Mouse (Mus musculus) layer of hippocampus, adult 8-10 months (tissue): ENCODE measurements around the gene Rpl3. TPM values are rescaled to one million over a fixed set of nuclear protein-coding genes. Genes with fewer than 3 reads are reported as not detected.

Experiments
- DNase-seq, 2 experiments: peaks; one replicate each; pipeline ENCODE4 v3.0.0; 2022; ENCODE audit warnings: low spot score in 2 of 2
- microRNA-seq, 2 experiments: library from miRNA; unstranded; fragments of <30 nt; microRNA quantifications; one replicate each; pipeline ENCODE4 v1.2.0; 2022
- total RNA-seq, 4 experiments: library from RNA; stranded (reverse); gene quantifications; 2 replicates each; pipeline ENCODE4 v1.2.4; 2022

The Rpl3 gene
- total RNA-seq, 4 experiments from 2014 or later: 431 to 611 (median 527) TPM

- DNase-seq: no peak
These were observed 56.3 kb downstream of the Rpl3 start for GRCm38 (mm10) chr15:80035341-80035885.

- DNase-seq: no peak
These were observed 56.8 kb downstream of the Rpl3 start for GRCm38 (mm10) chr15:80034913-80035312.

GRCm38 (mm10) chr15:80034366-80034765, 57.3 kb downstream of the Rpl3 start:
- DNase-seq: no peak

- no peak for DNase-seq
These were observed 60.5 kb downstream of the Rpl3 start for GRCm38 (mm10) chr15:80031133-80031532.

- DNase-seq: no peak
These were observed 61.3 kb downstream of the Rpl3 start for GRCm38 (mm10) chr15:80030399-80030798.

- no peak for DNase-seq
These were observed 62.8 kb downstream of the Rpl3 start for GRCm38 (mm10) chr15:80028862-80029261.

Small RNA genes within 50 kb of the gene (microRNA-seq; reads per million reads assigned to microRNA genes)
- 40.2 to 92.7 reads per million in 2 experiments for gene Snord43

Other genes with a start within 250 kb of the Rpl3 start
- 10 to 100 TPM in 2 of 4 experiments, 1 to 10 TPM in 2; 5.3 to 11.9 (median 8.3) TPM for gene Apobec3, start 200.2 kb downstream of the Rpl3 start, total RNA-seq
- gene Cbx7, start 120.7 kb downstream of the Rpl3 start, total RNA-seq: 10 to 100 TPM; 46.0 to 62.9 (median 52.2) TPM
- 10 to 100 TPM; 30.3 to 38.4 (median 34.6) TPM for gene Pdgfb, start 76.9 kb downstream of the Rpl3 start, total RNA-seq
- gene Syngr1, start 534 bp downstream of the Rpl3 start, total RNA-seq: 100 to 1,000 TPM; 383 to 406 (median 399) TPM
- 10 to 100 TPM; 27.3 to 29.5 (median 29.0) TPM for gene Tab1, start 41.3 kb upstream of the Rpl3 start, total RNA-seq
- 100 to 1,000 TPM; 112 to 115 (median 114) TPM for gene Mgat3, start 81.9 kb upstream of the Rpl3 start, total RNA-seq
- gene Mief1, start 142.2 kb upstream of the Rpl3 start, total RNA-seq: 10 to 100 TPM; 27.6 to 34.5 (median 32.5) TPM
- 10 to 100 TPM in 3 of 4 experiments, 1 to 10 TPM in 1; 7.2 to 42.3 (median 29.6) TPM for gene AC140267.1, start 144.0 kb upstream of the Rpl3 start, total RNA-seq
- 100 to 1,000 TPM in 2 of 4 experiments, 10 to 100 TPM in 2; 97.7 to 104 (median 99.8) TPM for gene Atf4, start 163.3 kb upstream of the Rpl3 start, total RNA-seq
- 10 to 100 TPM; 29.9 to 41.0 (median 34.0) TPM for gene Rps19bp1, start 172.4 kb upstream of the Rpl3 start, total RNA-seq
- gene Cacna1i, start 195.4 kb upstream of the Rpl3 start, total RNA-seq: 10 to 100 TPM; 37.6 to 48.2 (median 41.8) TPM